Mouse (Mus musculus) midbrain, embryonic 16.5 days (tissue): ENCODE results near the gene Acbd4. TPM values are rescaled to one million over a fixed set of nuclear protein-coding genes. Genes with fewer than 3 reads are reported as not detected.

Source experiments
- ATAC-seq: fragments of 200-750 bp; cut with Nextera tagmentation; 2 replicates; pipeline ENCODE4 v1.8.0; 2017; ENCODE audit warnings: moderate TSS enrichment
- H3K27ac ChIP-seq: fragments of 300-500 bp; sonication (generic); 2 replicates; pipeline ENCODE4 v1.5.1; 2014; ENCODE audit warnings: mild to moderate bottlenecking, low read length, mixed read lengths
- H3K27me3 ChIP-seq: fragments of 300-500 bp; sonication (generic); 2 replicates; pipeline ENCODE4 v1.6.1; 2014; ENCODE audit warnings: low read depth, low read length, mixed read lengths; ENCODE audit not compliant: control insufficient read depth, insufficient read depth
- H3K36me3 ChIP-seq: fragments of 300-500 bp; sonication (generic); 2 replicates; pipeline ENCODE4 v1.6.1; 2014; ENCODE audit warnings: mild to moderate bottlenecking, low read length, moderate library complexity, mixed read lengths; ENCODE audit not compliant: control insufficient read depth, insufficient read depth
- H3K4me1 ChIP-seq: fragments of 300-500 bp; sonication (generic); 2 replicates; pipeline ENCODE4 v1.6.1; 2014; ENCODE audit warnings: mild to moderate bottlenecking, low read length, mixed read lengths; ENCODE audit not compliant: control insufficient read depth, insufficient read depth
- H3K4me2 ChIP-seq: fragments of 300-500 bp; sonication (generic); 2 replicates; pipeline ENCODE4 v1.6.1; 2014; ENCODE audit warnings: mild to moderate bottlenecking, low read length, mixed read lengths
- H3K4me3 ChIP-seq: fragments of 300-500 bp; sonication (generic); 2 replicates; pipeline ENCODE4 v1.5.1; 2014; ENCODE audit warnings: low read depth, mild to moderate bottlenecking, low read length, moderate library complexity, mixed read lengths
- H3K9ac ChIP-seq: fragments of 300-500 bp; sonication (generic); 2 replicates; pipeline ENCODE4 v1.6.1; 2014; ENCODE audit warnings: low read depth, low read length, mixed read lengths
- H3K9me3 ChIP-seq: fragments of 300-500 bp; sonication (generic); replicated peaks from 2 replicates; pipeline ENCODE4 v1.6.1; 2014; ENCODE audit warnings: mild to moderate bottlenecking, low read length, mixed read lengths; ENCODE audit not compliant: control insufficient read depth, poor library complexity, severe bottlenecking
- WGBS: fragments of 180-500 bp; shearing (Covaris S2); extraction: QIAGEN DNeasy Blood & Tissue Kit; methylation state at CpG from one replicate; pipeline ENCODE4 v1.1.7; 2014; 5-methylcytosine and 5-hydroxymethylcytosine counted together
- polyA plus RNA-seq: library from polyadenylated mRNA; unstranded; fragments of >200 nt; fragmentation: Nextera tagmentation; extraction: Ambion mirVana; gene quantifications from 2 replicates; pipeline ENCODE4 v1.2.1, GENCODE M21; 2015

Gene Acbd4
- polyA plus RNA-seq, 1 experiment from 2014 or later = 13.0 TPM

- Histone ChIP-seq H3K4me2 (no peak overlapping the region), H3K9ac (no peak overlapping the region), H3K4me1 (peaks cover 12% of the 10 kb centered on the region; the same call in 1 of the 2 replicates), H3K9me3 (no peaks in the 10 kb centered on the region), H3K27me3 (peaks cover 8% of the 10 kb centered on the region), H3K36me3 (no peaks in the 10 kb centered on the region), H3K27ac (no peak overlapping the region), H3K4me3 (no peak overlapping the region)
- ATAC-seq = no peak
- WGBS = 62% methylated on average over 13 of the region's 14 CpGs
Observed at GRCm38 (mm10) chr11:103105180-103105725, 3.8 kb downstream of the Acbd4 start.

- 80% methylated on average over 6 of the region's 6 CpGs for WGBS
- Histone ChIP-seq H3K27ac (no peak overlapping the region), H3K9me3 (no peaks in the 10 kb centered on the region), H3K4me1 (peaks cover 12% of the 10 kb centered on the region; the same call in 1 of the 2 replicates), H3K4me2 (no peak overlapping the region), H3K36me3 (no peaks in the 10 kb centered on the region), H3K27me3 (peaks cover 3% of the 10 kb centered on the region), H3K4me3 (no peak overlapping the region), H3K9ac (no peak overlapping the region)
- no peak for ATAC-seq
Observed at GRCm38 (mm10) chr11:103105810-103106209, 4.3 kb downstream of the Acbd4 start.

- H3K36me3 ChIP-seq = no peaks in the 10 kb centered on the region
- H3K27ac ChIP-seq = no peak overlapping the region
- peaks cover 9% of the 10 kb centered on the region for H3K27me3 ChIP-seq
- no peak overlapping the region for H3K4me3 ChIP-seq
- peaks cover 8% of the 10 kb centered on the region; the same call in 1 of the 2 replicates for H3K4me1 ChIP-seq
- H3K9ac ChIP-seq = no peak overlapping the region
- no peak for ATAC-seq
- WGBS = 64% methylated on average over 4 of the region's 4 CpGs
- no peak overlapping the region for H3K4me2 ChIP-seq
- no peaks in the 10 kb centered on the region for H3K9me3 ChIP-seq
Observed at GRCm38 (mm10) chr11:103106386-103106785, 4.9 kb downstream of the Acbd4 start.

GRCm38 (mm10) chr11:103111301-103111700 lies 9.8 kb downstream of the Acbd4 start:
- no peaks in the 10 kb centered on the region for H3K36me3 ChIP-seq
- H3K27me3 ChIP-seq = peaks cover 27% of the 10 kb centered on the region
- ATAC-seq = no peak
- no peak overlapping the region for H3K27ac ChIP-seq
- no peak overlapping the region for H3K4me3 ChIP-seq
- no peaks in the 10 kb centered on the region for H3K9me3 ChIP-seq
- H3K4me2 ChIP-seq = peak overlapping the region; percentile 49
- peaks cover 13% of the 10 kb centered on the region; the same call in 1 of the 2 replicates for H3K4me1 ChIP-seq
- no peak overlapping the region for H3K9ac ChIP-seq
- 20% methylated on average over 10 of the region's 10 CpGs for WGBS

GRCm38 (mm10) chr11:103111881-103112551 lies 10.5 kb downstream of the Acbd4 start:
- Histone ChIP-seq H3K9me3 (no peaks in the 10 kb centered on the region), H3K4me3 (peak overlapping the region; percentile 25), H3K27ac (no peak overlapping the region), H3K4me1 (peaks cover 14% of the 10 kb centered on the region; the same call in 1 of the 2 replicates), H3K9ac (peak overlapping the region; percentile 36; the same call in 1 of the 2 replicates), H3K27me3 (peaks cover 27% of the 10 kb centered on the region), H3K36me3 (no peaks in the 10 kb centered on the region), H3K4me2 (peak overlapping the region; percentile 49)
- under 1% methylated on average over 28 of the region's 28 CpGs for WGBS
- ATAC-seq = no peak

- 8% methylated on average over 9 of the region's 9 CpGs for WGBS
- Histone ChIP-seq H3K36me3 (no peaks in the 10 kb centered on the region), H3K4me3 (no peak overlapping the region; the same call in 1 of the 2 replicates), H3K27me3 (peaks cover 27% of the 10 kb centered on the region), H3K4me2 (peak overlapping the region; percentile 49), H3K4me1 (peaks cover 16% of the 10 kb centered on the region; the same call in 1 of the 2 replicates), H3K9ac (no peak overlapping the region), H3K9me3 (no peaks in the 10 kb centered on the region), H3K27ac (no peak overlapping the region)
- ATAC-seq = no peak
Observed at GRCm38 (mm10) chr11:103112552-103112912, 11.1 kb downstream of the Acbd4 start.

GRCm38 (mm10) chr11:103113005-103113404 lies 11.5 kb downstream of the Acbd4 start:
- Histone ChIP-seq H3K27me3 (peaks cover 27% of the 10 kb centered on the region), H3K4me3 (no peak overlapping the region), H3K4me2 (no peak overlapping the region), H3K4me1 (peaks cover 19% of the 10 kb centered on the region), H3K27ac (no peak overlapping the region), H3K9me3 (no peaks in the 10 kb centered on the region), H3K9ac (no peak overlapping the region), H3K36me3 (no peaks in the 10 kb centered on the region)
- WGBS = 28% methylated on average over 12 of the region's 12 CpGs
- no peak for ATAC-seq

GRCm38 (mm10) chr11:103113771-103114170 lies 12.3 kb downstream of the Acbd4 start:
- no peak overlapping the region for H3K4me2 ChIP-seq
- no peaks in the 10 kb centered on the region for H3K36me3 ChIP-seq
- no peak for ATAC-seq
- H3K4me3 ChIP-seq = no peak overlapping the region
- no peaks in the 10 kb centered on the region for H3K9me3 ChIP-seq
- whole genome bisulfite sequencing = 82% methylated on average over 4 of the region's 4 CpGs
- peaks cover 25% of the 10 kb centered on the region for H3K4me1 ChIP-seq
- H3K27ac ChIP-seq = no peak overlapping the region
- no peak overlapping the region for H3K9ac ChIP-seq
- H3K27me3 ChIP-seq = peaks cover 27% of the 10 kb centered on the region

GRCm38 (mm10) chr11:103114270-103114943 lies 12.9 kb downstream of the Acbd4 start:
- peaks cover 27% of the 10 kb centered on the region for H3K27me3 ChIP-seq
- WGBS = 81% methylated on average over 11 of the region's 11 CpGs
- peak overlapping the region; percentile 51 for H3K4me3 ChIP-seq
- H3K27ac ChIP-seq = peak overlapping the region; percentile 91
- peak overlapping the region; percentile 76 for H3K4me2 ChIP-seq
- H3K36me3 ChIP-seq = no peaks in the 10 kb centered on the region
- H3K4me1 ChIP-seq = peaks cover 29% of the 10 kb centered on the region
- H3K9me3 ChIP-seq = no peaks in the 10 kb centered on the region
- peak overlapping the region; percentile 77 for H3K9ac ChIP-seq
- ATAC-seq = no peak
